Mouse (Mus musculus) B cell, adult 62 days (primary cell): ENCODE measurements around the gene Olfr699. TPM values are rescaled to one million over a fixed set of nuclear protein-coding genes. Genes with fewer than 3 reads are reported as not detected.

Experiments used
- total RNA-seq: library from RNA; stranded (reverse); gene quantifications from 4 replicates; pipeline ENCODE4 v1.2.4, GENCODE M21; 2023

Gene Olfr699
- total RNA-seq = not detected in 4 replicates

DNA sequence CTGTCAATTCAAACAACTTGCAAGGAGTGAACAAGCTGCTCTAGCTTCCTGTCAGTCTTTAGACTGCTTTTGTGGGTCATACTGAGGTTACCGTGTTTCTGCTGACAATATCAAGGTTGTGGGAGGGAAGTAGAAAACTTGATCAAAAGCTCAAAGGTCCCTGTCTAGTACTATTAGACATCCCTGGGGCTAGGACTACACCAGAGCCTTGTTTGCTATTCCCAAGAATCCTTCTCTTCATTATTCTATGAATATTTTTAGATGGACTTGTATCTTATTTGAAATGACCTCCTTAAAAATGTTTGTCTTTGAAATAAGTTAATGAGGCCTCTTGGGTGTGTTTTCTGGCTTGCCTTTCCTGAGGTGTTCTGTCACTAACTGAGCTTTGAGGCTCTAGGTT, at the start of gene Olfr699:
Gene Olfr699, minus strand, starts transcription at position 101 of the 400 bp plus-strand sequence.

DNA sequence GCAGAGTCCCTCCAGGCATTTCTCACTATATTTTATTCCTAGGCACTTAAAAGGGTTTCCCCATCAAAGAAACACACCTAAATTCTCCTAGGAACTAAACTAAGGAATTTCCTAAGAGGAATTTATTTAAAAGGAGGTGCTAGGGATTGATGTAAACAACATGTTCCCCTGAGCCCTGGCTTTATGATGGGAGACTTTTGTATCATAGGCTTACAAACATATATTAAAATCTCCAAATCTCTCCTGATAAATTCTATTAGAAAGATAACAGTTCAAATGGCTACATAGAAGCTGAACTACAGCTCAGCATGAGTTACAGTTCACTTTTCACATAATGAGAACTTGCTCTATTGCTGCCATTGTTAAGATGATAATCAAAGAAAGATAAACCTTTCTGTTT, 40.8 kb upstream of the Olfr699 start, which contains the start of gene Olfr702:
Gene Olfr702, minus strand, starts transcription at position 101 of the 400 bp plus-strand sequence.

DNA sequence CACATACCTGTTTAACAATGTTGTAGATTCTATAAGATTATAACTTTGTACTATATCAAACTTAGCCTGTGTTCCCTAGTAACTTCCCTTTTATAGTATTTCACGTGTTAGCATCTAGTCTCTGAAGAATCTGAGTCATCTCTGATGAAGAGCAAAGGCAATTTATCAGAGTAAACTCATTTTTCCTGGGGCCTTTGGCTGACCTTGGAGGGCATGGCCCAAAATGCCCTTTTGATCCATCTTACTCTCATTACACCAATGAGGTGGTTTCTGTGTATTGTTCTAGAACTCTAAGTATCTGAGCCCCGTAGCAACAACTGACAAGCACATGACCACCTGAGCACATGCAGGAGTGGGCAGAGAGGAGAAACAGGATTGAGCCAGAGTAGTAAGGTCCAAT, 20.8 kb upstream of the Olfr699 start, which contains the start of gene Olfr701:
Gene Olfr701, plus strand, starts transcription at position 301 of the 400 bp plus-strand sequence.

DNA sequence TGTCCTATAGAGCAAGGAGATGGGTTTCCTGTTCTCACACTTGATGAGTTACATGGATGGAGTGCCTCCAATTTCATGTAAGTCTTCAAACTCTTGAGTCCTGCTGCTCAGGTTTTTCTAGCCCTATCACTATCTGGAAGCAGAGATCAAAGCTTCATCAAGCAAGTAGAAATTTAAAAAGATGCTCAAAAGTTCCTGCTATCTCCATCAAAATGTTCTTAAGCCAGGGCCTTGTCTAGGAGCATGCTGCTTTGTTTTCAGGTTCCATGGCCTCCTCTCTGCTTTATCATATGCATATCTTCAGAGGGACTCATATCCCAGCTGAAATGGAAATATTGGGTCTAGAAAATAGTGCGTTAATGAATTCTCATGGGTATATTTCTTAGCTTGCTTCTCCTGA, 15.7 kb upstream of the Olfr699 start, which contains the start of gene Olfr700:
Gene Olfr700, minus strand, starts transcription at position 101 of the 400 bp plus-strand sequence.

DNA sequence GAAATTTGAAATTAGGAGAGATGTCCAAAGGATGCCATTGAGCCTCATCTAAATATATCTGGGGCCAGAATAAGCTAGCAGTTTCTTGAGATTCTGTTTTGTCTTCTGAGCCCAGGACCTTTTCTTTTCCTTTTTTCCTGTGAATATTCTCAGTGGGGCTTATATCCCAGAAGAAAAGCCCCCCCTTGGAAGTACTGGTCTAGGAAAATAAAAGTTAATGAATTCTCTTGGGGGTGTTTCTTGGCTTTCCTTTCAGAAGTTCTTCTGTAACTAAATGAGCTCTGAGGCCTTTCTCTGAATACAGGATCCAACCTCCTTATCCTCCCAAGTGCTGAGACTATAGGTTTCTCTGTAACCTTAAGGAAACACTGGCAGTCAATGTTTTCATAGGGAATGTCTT, 37.7 kb downstream of the Olfr699 start, which contains the start of gene Olfr698:
Gene Olfr698, minus strand, starts transcription at position 101 of the 400 bp plus-strand sequence.

DNA sequence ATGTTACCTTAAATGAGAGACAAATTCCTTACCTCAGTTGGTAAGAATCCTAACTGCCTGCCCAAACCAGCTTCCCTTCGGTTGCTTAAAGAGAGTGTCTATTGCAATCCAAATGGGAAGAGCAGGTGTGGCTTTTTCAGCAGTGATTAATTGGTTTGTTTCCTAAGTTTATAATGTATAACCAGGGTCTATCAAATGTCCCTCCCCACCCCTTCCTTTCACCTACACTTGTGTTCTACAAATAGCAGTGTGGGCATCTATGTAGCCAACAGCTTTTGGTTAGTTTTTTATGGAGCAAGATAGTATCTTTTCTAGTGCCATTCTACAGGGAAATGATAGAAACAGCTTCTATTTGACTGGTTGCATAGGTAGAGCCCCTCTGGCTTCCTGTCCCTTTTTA, 50.7 kb downstream of the Olfr699 start, which contains the start of gene Olfr697:
Gene Olfr697, minus strand, starts transcription at position 101 of the 400 bp plus-strand sequence.

Other genes with a start within 250 kb of the Olfr699 start
- gene Olfr693, start 112.6 kb downstream of the Olfr699 start, total RNA-seq = not detected in 4 replicates
- gene Olfr694, start 101.4 kb downstream of the Olfr699 start, total RNA-seq = not detected in 4 replicates
- not detected in 4 replicates for gene Olfr695, start 76.8 kb downstream of the Olfr699 start, total RNA-seq
- gene Olfr697, start 50.8 kb downstream of the Olfr699 start, total RNA-seq = not detected in 4 replicates
- gene Olfr698, start 37.8 kb downstream of the Olfr699 start, total RNA-seq = not detected in 4 replicates
- not detected in 4 replicates for gene Olfr700, start 15.6 kb upstream of the Olfr699 start, total RNA-seq
- not detected in 4 replicates for gene Olfr701, start 20.9 kb upstream of the Olfr699 start, total RNA-seq
- not detected in 4 replicates for gene Olfr702, start 40.7 kb upstream of the Olfr699 start, total RNA-seq
- not detected in 4 replicates for gene Olfr703, start 50.2 kb upstream of the Olfr699 start, total RNA-seq
- not detected in 4 replicates for gene Olfr704, start 70.0 kb upstream of the Olfr699 start, total RNA-seq
- gene Olfr705, start 83.7 kb upstream of the Olfr699 start, total RNA-seq = not detected in 4 replicates
- not detected in 4 replicates for gene Olfr706, start 95.0 kb upstream of the Olfr699 start, total RNA-seq
- not detected in 4 replicates for gene Olfr707, start 108.0 kb upstream of the Olfr699 start, total RNA-seq
- not detected in 4 replicates for gene Olfr1532-ps1, start 114.8 kb upstream of the Olfr699 start, total RNA-seq
- not detected in 4 replicates for gene Olfr709-ps1, start 139.0 kb upstream of the Olfr699 start, total RNA-seq
- gene Olfr710, start 155.1 kb upstream of the Olfr699 start, total RNA-seq = not detected in 4 replicates
- not detected in 4 replicates for gene Olfr6, start 170.7 kb upstream of the Olfr699 start, total RNA-seq
- not detected in 4 replicates for gene Olfr711, start 182.3 kb upstream of the Olfr699 start, total RNA-seq
- 0.09 TPM in 1 of 4 replicates, not detected in the others for gene Olfr2, start 212.9 kb upstream of the Olfr699 start, total RNA-seq
- not detected in 4 replicates for gene Olfr713, start 238.0 kb upstream of the Olfr699 start, total RNA-seq